Mouse (Mus musculus) intestine, embryonic 15.5 days (tissue): ENCODE measurements around the gene Rnd2. TPM values are rescaled to one million over a fixed set of nuclear protein-coding genes. Genes with fewer than 3 reads are reported as not detected.
"Not testable (repeated sequence)": the region's sequence is repeated elsewhere in the genome, so short reads cannot be mapped to it uniquely, and the experiment has no call there.

Experiments used
- ATAC-seq: fragments of 200-750 bp; cut with Nextera tagmentation; 2 replicates; pipeline ENCODE4 v1.8.0; 2017; ENCODE audit warnings: moderate TSS enrichment, moderate library complexity
- H3K27ac ChIP-seq: fragments of 300-500 bp; sonication (generic); 2 replicates; pipeline ENCODE4 v1.5.1; 2015; ENCODE audit warnings: mild to moderate bottlenecking, inconsistent platforms
- H3K27me3 ChIP-seq: fragments of 300-500 bp; sonication (generic); replicated peaks from 2 replicates; pipeline ENCODE4 v1.6.1; 2015; ENCODE audit warnings: inconsistent platforms
- H3K36me3 ChIP-seq: fragments of 300-500 bp; sonication (generic); 2 replicates; pipeline ENCODE4 v1.6.1; 2015; ENCODE audit warnings: inconsistent platforms
- H3K4me1 ChIP-seq: fragments of 300-500 bp; sonication (generic); replicated peaks from 2 replicates; pipeline ENCODE4 v1.6.1; 2015; ENCODE audit warnings: inconsistent platforms
- H3K4me2 ChIP-seq: fragments of 300-500 bp; sonication (generic); replicated peaks from 2 replicates; pipeline ENCODE4 v1.6.1; 2015; ENCODE audit warnings: mild to moderate bottlenecking, inconsistent platforms
- H3K4me3 ChIP-seq: fragments of 300-500 bp; sonication (generic); replicated peaks from 2 replicates; pipeline ENCODE4 v1.5.1; 2015; ENCODE audit warnings: inconsistent platforms
- H3K9ac ChIP-seq: fragments of 300-500 bp; sonication (generic); 2 replicates; pipeline ENCODE4 v1.6.1; 2015; ENCODE audit warnings: inconsistent platforms
- H3K9me3 ChIP-seq: fragments of 300-500 bp; sonication (generic); 2 replicates; pipeline ENCODE4 v1.6.1; 2016; ENCODE audit warnings: inconsistent platforms
- WGBS: fragments of 180-500 bp; shearing (Covaris S2); methylation state at CpG from one replicate; pipeline ENCODE4 v1.1.7; 2015; 5-methylcytosine and 5-hydroxymethylcytosine counted together
- polyA plus RNA-seq: library from polyadenylated mRNA; unstranded; fragments of >200 nt; fragmentation: Nextera tagmentation; extraction: Ambion mirVana; gene quantifications from 2 replicates; pipeline ENCODE4 v1.2.1, GENCODE M21; 2015

Rnd2 gene
- polyA plus RNA-seq, 1 experiment from 2014 or later, result 23.7 TPM

GRCm38 (mm10) chr11:101473686-101474085 is 8.9 kb downstream of the Rnd2 start:
- not testable (repeated sequence) for ATAC-seq, H3K4me2 ChIP-seq
- WGBS, result 81% methylated on average over 1 of the region's 1 CpGs

GRCm38 (mm10) chr11:101474298-101474697 is 9.5 kb downstream of the Rnd2 start:
- no peak overlapping the region for H3K4me3 ChIP-seq
- H3K9me3 ChIP-seq, result no peaks in the 10 kb centered on the region
- ATAC-seq, result no peak

More at GRCm38 (mm10) chr11:101473686-101474085, 8.9 kb downstream of the Rnd2 start:
- not testable (repeated sequence) for H3K9ac ChIP-seq, H3K4me3 ChIP-seq, H3K36me3 ChIP-seq, H3K9me3 ChIP-seq, H3K4me1 ChIP-seq, H3K27me3 ChIP-seq, H3K27ac ChIP-seq

GRCm38 (mm10) chr11:101476361-101476760 is 11.6 kb downstream of the Rnd2 start:
- H3K4me3 ChIP-seq, H3K27me3 ChIP-seq, H3K9ac ChIP-seq, H3K4me2 ChIP-seq, H3K36me3 ChIP-seq, H3K9me3 ChIP-seq, H3K27ac ChIP-seq, ATAC-seq: not testable (repeated sequence)
- 81% methylated on average over 4 of the region's 4 CpGs for WGBS
- H3K4me1 ChIP-seq, result peaks cover 19% of the 10 kb centered on the region

More at GRCm38 (mm10) chr11:101474298-101474697, 9.5 kb downstream of the Rnd2 start:
- WGBS, result 63% methylated on average over 5 of the region's 5 CpGs
- Histone ChIP-seq H3K27me3 (no peaks in the 10 kb centered on the region), H3K9ac (no peak overlapping the region), H3K4me2 (no peak overlapping the region), H3K27ac (no peak overlapping the region), H3K36me3 (no peaks in the 10 kb centered on the region), H3K4me1 (peaks cover 6% of the 10 kb centered on the region)

DNA sequence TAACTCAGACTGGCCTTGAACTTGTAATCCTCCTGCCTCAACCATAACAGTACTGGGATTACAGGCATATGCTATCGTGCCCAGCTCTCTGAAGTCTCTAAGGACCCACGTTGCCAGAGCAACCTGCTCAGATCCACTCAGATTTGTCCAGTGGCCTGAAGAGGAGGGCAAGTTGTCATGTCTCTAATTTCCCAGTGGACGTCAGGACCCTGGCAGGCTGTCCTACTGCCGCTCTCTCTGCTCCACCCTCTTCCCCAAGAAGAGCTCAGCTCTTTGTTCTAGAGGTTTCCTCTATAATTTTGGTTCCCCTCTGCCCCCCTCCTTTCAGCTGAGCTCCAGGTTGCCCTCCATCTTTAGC is 12.4 kb downstream of the Rnd2 start:
- no peaks in the 10 kb centered on the region for H3K27me3 ChIP-seq
- no peak overlapping the region for H3K4me2 ChIP-seq
- no peaks in the 10 kb centered on the region for H3K9me3 ChIP-seq
- H3K4me1 ChIP-seq, result peaks cover 19% of the 10 kb centered on the region
- no peak overlapping the region for H3K4me3 ChIP-seq
- WGBS, result 55% methylated on average over 4 of the region's 4 CpGs
- 0 out of 2 replicates have a peak overlapping the region, but pooled peaks have one; percentile 17 for H3K27ac ChIP-seq
- no peak for ATAC-seq
- no peak overlapping the region for H3K9ac ChIP-seq
- H3K36me3 ChIP-seq, result no peaks in the 10 kb centered on the region

- H3K27ac ChIP-seq, result 0 out of 2 replicates have a peak overlapping the region, but pooled peaks have one; percentile 17
- WGBS, result 63% methylated on average over 10 of the region's 10 CpGs
- H3K4me3 ChIP-seq, result no peak overlapping the region
- H3K27me3 ChIP-seq, result no peaks in the 10 kb centered on the region
- H3K36me3 ChIP-seq, result no peaks in the 10 kb centered on the region
- H3K9ac ChIP-seq, result no peak overlapping the region
- no peak for ATAC-seq
- H3K4me1 ChIP-seq, result peaks cover 19% of the 10 kb centered on the region
- no peaks in the 10 kb centered on the region for H3K9me3 ChIP-seq
- no peak overlapping the region for H3K4me2 ChIP-seq
Observed at GRCm38 (mm10) chr11:101477552-101478211, 12.9 kb downstream of the Rnd2 start.

- WGBS, result 10% methylated on average over 18 of the region's 18 CpGs
- H3K4me3 ChIP-seq, result peak overlapping the region; percentile 3; the same call in 1 of the 2 replicates
- H3K4me2 ChIP-seq, result peak overlapping the region; percentile 30
- H3K27ac ChIP-seq, result no peak overlapping the region
- H3K27me3 ChIP-seq, result no peaks in the 10 kb centered on the region
- H3K9ac ChIP-seq, result peak overlapping the region; percentile 15; the same call in 1 of the 2 replicates
- peaks cover 19% of the 10 kb centered on the region for H3K4me1 ChIP-seq
- no peaks in the 10 kb centered on the region for H3K36me3 ChIP-seq
- no peak for ATAC-seq
- H3K9me3 ChIP-seq, result no peaks in the 10 kb centered on the region
Observed at GRCm38 (mm10) chr11:101479171-101479635, 14.4 kb downstream of the Rnd2 start.

DNA sequence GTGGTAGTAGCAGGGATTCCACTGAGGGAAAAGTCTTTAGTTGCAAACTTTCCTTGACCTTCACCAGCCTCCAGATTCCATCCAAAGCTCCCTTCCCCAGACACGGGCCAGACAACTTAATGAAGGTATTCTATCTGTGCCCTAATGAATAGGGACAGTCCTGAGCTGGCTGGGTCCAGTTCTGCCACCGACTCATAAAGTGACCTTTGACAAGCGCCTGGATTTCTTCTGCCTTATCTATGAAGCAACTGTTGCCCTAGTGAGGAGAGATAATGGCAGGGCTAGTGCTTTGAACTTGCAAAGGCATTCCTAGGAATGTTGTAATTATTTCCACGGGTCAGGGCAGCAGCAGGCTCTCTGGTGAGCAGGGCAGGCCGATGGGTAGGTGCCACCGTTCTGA is 16.1 kb downstream of the Rnd2 start:
- Histone ChIP-seq H3K4me2 (no peak overlapping the region; the same call in 1 of the 2 replicates), H3K36me3 (no peaks in the 10 kb centered on the region), H3K9me3 (no peaks in the 10 kb centered on the region), H3K9ac (no peak overlapping the region), H3K4me3 (no peak overlapping the region), H3K4me1 (peaks cover 29% of the 10 kb centered on the region), H3K27ac (peak overlapping the region; percentile 54), H3K27me3 (no peaks in the 10 kb centered on the region)
- ATAC-seq, result peak; percentile 75
- WGBS, result 11% methylated on average over 6 of the region's 6 CpGs

- no peak overlapping the region for H3K4me2 ChIP-seq
- H3K9me3 ChIP-seq, result no peaks in the 10 kb centered on the region
- no peak overlapping the region for H3K27ac ChIP-seq
- no peaks in the 10 kb centered on the region for H3K36me3 ChIP-seq
- no peak overlapping the region for H3K9ac ChIP-seq
- 30% methylated on average over 3 of the region's 3 CpGs for WGBS
- no peak for ATAC-seq
- H3K4me3 ChIP-seq, result no peak overlapping the region
- H3K4me1 ChIP-seq, result peaks cover 28% of the 10 kb centered on the region
- H3K27me3 ChIP-seq, result no peaks in the 10 kb centered on the region
Observed at GRCm38 (mm10) chr11:101483804-101484203, 19.0 kb downstream of the Rnd2 start.

DNA sequence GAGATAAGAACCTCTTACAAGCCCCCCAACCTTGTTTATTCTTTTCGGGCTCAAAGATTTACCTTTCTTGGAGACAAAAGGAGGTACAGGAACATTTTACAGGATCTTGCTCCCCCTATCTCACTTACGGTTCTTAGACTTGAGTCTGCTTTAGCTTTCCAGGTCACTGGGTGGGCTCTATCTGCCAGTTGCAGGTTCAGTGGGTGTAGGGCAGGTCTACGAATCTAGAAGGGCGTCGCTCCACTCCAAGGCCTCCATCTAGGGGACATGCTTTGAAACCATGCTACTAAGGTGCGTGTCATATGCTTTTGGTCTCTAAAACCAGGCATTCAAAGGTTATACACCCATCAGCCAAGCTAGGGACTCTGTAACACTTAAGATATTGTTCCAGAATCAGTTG is 19.4 kb downstream of the Rnd2 start:
- no peak overlapping the region for H3K4me2 ChIP-seq
- no peaks in the 10 kb centered on the region for H3K27me3 ChIP-seq
- WGBS, result 63% methylated on average over 6 of the region's 6 CpGs
- H3K4me1 ChIP-seq, result peaks cover 24% of the 10 kb centered on the region
- no peaks in the 10 kb centered on the region for H3K9me3 ChIP-seq
- no peaks in the 10 kb centered on the region for H3K36me3 ChIP-seq
- 0 out of 2 replicates have a peak overlapping the region, but pooled peaks have one; percentile 2 for H3K27ac ChIP-seq
- H3K4me3 ChIP-seq, result no peak overlapping the region
- H3K9ac ChIP-seq, result no peak overlapping the region
- no peak for ATAC-seq

- peaks cover 18% of the 10 kb centered on the region; the same call in 1 of the 2 replicates for H3K4me1 ChIP-seq
- 74% methylated on average over 7 of the region's 7 CpGs for WGBS
- 0 out of 2 replicates have a peak, but pooled peaks cover 3% of the 10 kb centered on the region for H3K36me3 ChIP-seq
- no peaks in the 10 kb centered on the region for H3K27me3 ChIP-seq
- H3K9ac ChIP-seq, result no peak overlapping the region
- ATAC-seq, result no peak
- H3K4me2 ChIP-seq, result no peak overlapping the region
- H3K9me3 ChIP-seq, result no peaks in the 10 kb centered on the region
- H3K27ac ChIP-seq, result no peak overlapping the region
- no peak overlapping the region for H3K4me3 ChIP-seq
Observed at GRCm38 (mm10) chr11:101484814-101485213, 20.0 kb downstream of the Rnd2 start.

DNA sequence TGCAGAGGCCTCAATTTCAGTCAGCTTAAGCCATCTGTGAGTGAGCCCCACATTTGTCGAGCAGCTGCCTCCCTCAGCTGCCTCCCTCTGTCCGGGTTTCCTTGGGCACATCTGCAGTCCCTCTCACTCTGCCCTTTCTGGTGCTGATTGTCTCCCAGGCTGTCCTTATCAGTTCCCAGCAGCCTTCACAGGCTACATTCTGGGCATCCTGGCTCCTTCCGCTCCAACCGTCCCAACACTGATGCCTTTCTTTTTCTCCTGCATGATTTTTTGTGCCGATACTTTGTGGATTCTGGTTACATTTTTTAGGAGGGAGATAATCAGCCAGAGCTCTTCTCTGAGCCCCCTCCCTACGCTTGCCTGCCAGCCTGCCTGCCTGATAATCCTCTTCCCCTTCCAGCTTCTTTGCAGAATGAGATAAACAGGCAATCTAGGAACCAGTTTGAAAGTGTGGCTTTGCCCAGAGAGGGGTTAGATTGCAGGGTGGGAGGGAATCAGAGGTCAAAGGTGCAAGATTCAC is 20.8 kb downstream of the Rnd2 start:
- Histone ChIP-seq H3K27ac (peak overlapping the region; percentile 27; the same call in 1 of the 2 replicates), H3K4me2 (no peak overlapping the region), H3K9me3 (no peaks in the 10 kb centered on the region), H3K9ac (no peak overlapping the region; the same call in 1 of the 2 replicates), H3K4me3 (no peak overlapping the region), H3K27me3 (no peaks in the 10 kb centered on the region), H3K4me1 (0 out of 2 replicates have a peak, but pooled peaks cover 12% of the 10 kb centered on the region), H3K36me3 (0 out of 2 replicates have a peak, but pooled peaks cover 3% of the 10 kb centered on the region)
- 28% methylated on average over 6 of the region's 6 CpGs for WGBS
- ATAC-seq, result 0 out of 2 replicates have a peak, but pooled peaks have one; percentile 37

GRCm38 (mm10) chr11:101486126-101486525 is 21.3 kb downstream of the Rnd2 start:
- Histone ChIP-seq H3K27ac (0 out of 2 replicates have a peak overlapping the region, but pooled peaks have one; percentile 27), H3K4me1 (0 out of 2 replicates have a peak, but pooled peaks cover 9% of the 10 kb centered on the region), H3K4me2 (no peak overlapping the region), H3K9me3 (no peaks in the 10 kb centered on the region), H3K4me3 (no peak overlapping the region), H3K36me3 (0 out of 2 replicates have a peak, but pooled peaks cover 3% of the 10 kb centered on the region), H3K9ac (no peak overlapping the region), H3K27me3 (no peaks in the 10 kb centered on the region)
- 43% methylated on average over 6 of the region's 6 CpGs for WGBS
- ATAC-seq, result no peak
